Mouse (Mus musculus) E14TG2a.4 (cell line): ENCODE measurements around the gene Lrrfip1.

Source experiments
- CTCF ChIP-seq: conservative IDR thresholded peaks from 2 replicates; pipeline ENCODE4 v1.5.1; 2014; ENCODE audit warnings: low read length
- POU5F1 ChIP-seq: IDR thresholded peaks from 2 replicates; pipeline ENCODE4 v1.6.1; 2014; ENCODE audit warnings: low read length, borderline replicate concordance

GRCm38 (mm10) chr1:91070547-91070946, 72.0 kb downstream of the Lrrfip1 start:
- TF ChIP-seq CTCF (no peak), POU5F1 (no peak)
